Mouse (Mus musculus) embryonic fibroblast, embryonic 13.5 days (primary cell): ENCODE measurements around the gene H2al1c. TPM values are rescaled to one million over a fixed set of nuclear protein-coding genes. Genes with fewer than 3 reads are reported as not detected.
"Not testable (repeated sequence)": the region's sequence is repeated elsewhere in the genome, so short reads cannot be mapped to it uniquely, and the experiment has no call there.

Experiments
- H3K27ac ChIP-seq: 2 replicates; pipeline ENCODE4 v1.5.1; 2012; ENCODE audit warnings: low read length, control low read depth, inconsistent platforms; ENCODE audit not compliant: insufficient read depth
- H3K4me1 ChIP-seq: 2 replicates; pipeline ENCODE4 v1.6.1; 2011; ENCODE audit warnings: low read length; ENCODE audit not compliant: control insufficient read depth, insufficient read depth
- H3K4me3 ChIP-seq: 2 replicates; pipeline ENCODE4 v1.5.1; 2011; ENCODE audit warnings: mild to moderate bottlenecking, control low read depth, low read length; ENCODE audit not compliant: insufficient read depth
- CTCF ChIP-seq: IDR thresholded peaks from 2 replicates; pipeline ENCODE4 v1.5.1; 2011; ENCODE audit warnings: mild to moderate bottlenecking, control low read depth, low read length, moderate library complexity, borderline replicate concordance; ENCODE audit not compliant: insufficient read depth
- POLR2A ChIP-seq: IDR thresholded peaks from 2 replicates; pipeline ENCODE4 v1.6.1; 2011; ENCODE audit warnings: low read depth, mild to moderate bottlenecking, control low read depth, low read length, moderate library complexity
- polyA plus RNA-seq: library from polyadenylated mRNA; stranded (reverse); fragments of >200 nt; gene quantifications from 2 replicates; pipeline ENCODE4 v1.2.4, GENCODE M21; 2011; ENCODE audit warnings: low read depth; ENCODE audit not compliant: missing spikeins, insufficient read length

H2al1c gene
- not detected in 2 replicates for polyA plus RNA-seq

- not testable (repeated sequence) for H3K27ac ChIP-seq, H3K4me1 ChIP-seq, H3K4me3 ChIP-seq
Observed at GRCm38 (mm10) chrX:11305355-11305754, at the start of gene H2al1c. Gene H2al1c (plus strand): TSS chrX:11305655.

GRCm38 (mm10) chrX:11264918-11265317 is 40.5 kb upstream of the H2al1c start:
- no peak for TF ChIP-seq POLR2A
- TF ChIP-seq CTCF = no peak
- no peak overlapping the region for H3K4me3 ChIP-seq
- no peaks in the 10 kb centered on the region; the same call in 1 of the 2 replicates for H3K4me1 ChIP-seq
- no peak overlapping the region for H3K27ac ChIP-seq

DNA sequence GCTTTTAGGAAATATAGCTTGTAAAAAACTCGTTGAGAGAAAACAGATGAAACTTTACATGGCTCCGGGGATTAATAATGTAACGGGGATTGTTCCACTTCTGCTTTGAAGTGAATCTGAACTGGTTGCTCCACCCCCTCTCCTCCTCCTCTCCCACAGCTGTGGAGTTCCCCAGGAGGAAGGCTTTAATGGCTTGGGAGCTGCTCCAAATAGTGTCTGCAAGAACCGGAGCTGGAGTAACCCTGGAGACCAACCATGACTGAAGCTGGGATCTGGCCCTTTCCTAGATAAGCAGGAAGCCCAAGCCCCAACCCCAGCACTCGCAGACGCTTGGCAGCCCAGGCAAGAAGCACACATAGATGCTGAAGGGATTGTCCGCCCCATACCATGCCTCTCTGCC is 37.7 kb upstream of the H2al1c start:
- TF ChIP-seq CTCF = no peak
- TF ChIP-seq POLR2A = no peak
- H3K4me1 ChIP-seq = no peaks in the 10 kb centered on the region; the same call in 1 of the 2 replicates
- no peak overlapping the region for H3K27ac ChIP-seq
- no peak overlapping the region for H3K4me3 ChIP-seq

DNA sequence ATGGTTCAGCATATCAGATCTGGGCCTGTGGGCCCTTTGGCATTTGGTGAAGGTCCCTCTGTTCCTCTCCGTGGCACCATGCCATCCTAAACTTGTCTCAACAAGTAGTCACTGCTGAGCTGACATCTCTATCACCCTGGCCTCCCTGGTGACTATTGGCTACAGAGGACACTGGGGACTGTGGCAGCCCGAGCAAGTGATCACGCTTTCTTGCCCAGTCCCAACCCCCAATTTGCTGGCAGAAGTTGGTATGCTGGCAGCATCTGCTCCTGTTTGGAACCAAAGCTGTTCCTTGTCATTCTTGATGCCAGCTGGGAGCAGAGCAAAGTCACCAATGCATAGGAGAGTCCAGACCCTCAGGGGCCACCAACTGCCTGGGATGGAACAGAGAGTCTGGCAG is 36.4 kb upstream of the H2al1c start:
- Histone ChIP-seq H3K4me3 (no peak overlapping the region), H3K4me1 (no peaks in the 10 kb centered on the region; the same call in 1 of the 2 replicates), H3K27ac (no peak overlapping the region)
- no peak for TF ChIP-seq CTCF
- no peak for TF ChIP-seq POLR2A

DNA sequence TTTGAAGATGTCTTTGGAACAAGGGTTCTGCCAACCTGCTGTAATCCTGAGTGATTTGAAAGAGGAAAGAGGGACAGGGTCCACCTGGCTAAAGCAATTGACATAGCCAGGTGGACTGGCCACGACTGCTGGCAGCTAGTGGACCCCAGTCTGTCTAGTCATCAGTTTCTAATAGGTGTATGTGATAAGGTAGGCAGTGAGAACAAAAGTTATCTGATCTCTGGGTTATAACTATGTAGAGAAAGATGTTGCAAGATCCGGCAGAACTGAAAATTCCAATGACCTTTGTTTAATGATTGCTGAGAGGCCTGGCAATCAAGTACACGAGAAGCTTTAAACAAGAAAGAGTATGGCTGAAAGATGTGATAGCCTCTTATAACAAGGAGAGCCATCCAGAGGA is 32.3 kb upstream of the H2al1c start:
- no peak for TF ChIP-seq CTCF
- TF ChIP-seq POLR2A = no peak
- Histone ChIP-seq H3K4me3 (no peak overlapping the region), H3K4me1 (no peaks in the 10 kb centered on the region), H3K27ac (no peak overlapping the region)

DNA sequence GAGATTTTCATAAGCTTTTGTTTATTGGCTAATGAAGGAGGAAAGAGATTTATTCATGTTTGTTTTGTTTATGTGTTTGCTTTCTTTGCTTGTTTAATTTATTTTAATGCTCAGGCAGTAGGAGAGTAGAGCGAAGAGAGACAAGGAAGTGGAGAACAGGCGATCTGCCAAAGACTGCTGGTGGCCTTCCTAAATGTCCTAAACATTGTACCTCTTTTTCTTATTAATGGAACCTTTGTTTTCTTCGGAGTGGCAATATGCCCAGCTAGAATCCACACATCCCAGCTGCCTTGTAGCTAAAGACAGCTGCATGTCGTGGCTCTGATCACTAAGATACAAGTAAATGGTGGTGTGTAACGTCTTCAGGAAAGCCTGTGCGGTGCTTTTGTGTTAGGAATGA is 28.4 kb upstream of the H2al1c start:
- TF ChIP-seq POLR2A (no peak), CTCF (no peak)
- no peak overlapping the region for H3K4me3 ChIP-seq
- no peak overlapping the region for H3K27ac ChIP-seq
- no peaks in the 10 kb centered on the region for H3K4me1 ChIP-seq

- Histone ChIP-seq H3K4me1 (no peaks in the 10 kb centered on the region), H3K4me3 (no peak overlapping the region), H3K27ac (no peak overlapping the region)
- TF ChIP-seq POLR2A (no peak), CTCF (no peak)
Observed at GRCm38 (mm10) chrX:11280741-11281140, 24.7 kb upstream of the H2al1c start.

- TF ChIP-seq POLR2A = no peak
- no peak for TF ChIP-seq CTCF
- H3K4me1 ChIP-seq = no peaks in the 10 kb centered on the region
- no peak overlapping the region for H3K4me3 ChIP-seq
- no peak overlapping the region for H3K27ac ChIP-seq
Observed at GRCm38 (mm10) chrX:11288306-11288882, 17.1 kb upstream of the H2al1c start.

DNA sequence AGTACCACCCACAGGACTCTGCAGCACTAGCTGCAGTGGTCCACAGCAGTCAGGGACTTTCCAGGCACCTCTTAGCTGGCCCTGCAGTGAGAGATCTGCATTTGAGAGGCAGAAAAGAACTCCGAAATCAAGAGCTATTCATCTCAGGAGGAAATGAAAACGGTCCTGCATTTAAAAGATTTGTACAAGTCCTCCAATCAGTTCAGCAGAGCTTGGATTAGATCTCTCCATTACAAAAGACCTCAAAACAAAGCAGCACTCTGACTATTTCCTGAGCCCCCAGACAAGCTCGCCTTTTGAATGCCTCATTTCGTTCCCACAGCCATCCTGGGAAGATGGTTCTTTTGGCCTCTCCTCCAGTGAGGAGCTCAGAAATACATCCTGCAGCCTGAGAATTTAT is 16.2 kb upstream of the H2al1c start:
- Histone ChIP-seq H3K4me3 (no peak overlapping the region), H3K4me1 (no peaks in the 10 kb centered on the region), H3K27ac (no peak overlapping the region)
- no peak for TF ChIP-seq CTCF
- no peak for TF ChIP-seq POLR2A

DNA sequence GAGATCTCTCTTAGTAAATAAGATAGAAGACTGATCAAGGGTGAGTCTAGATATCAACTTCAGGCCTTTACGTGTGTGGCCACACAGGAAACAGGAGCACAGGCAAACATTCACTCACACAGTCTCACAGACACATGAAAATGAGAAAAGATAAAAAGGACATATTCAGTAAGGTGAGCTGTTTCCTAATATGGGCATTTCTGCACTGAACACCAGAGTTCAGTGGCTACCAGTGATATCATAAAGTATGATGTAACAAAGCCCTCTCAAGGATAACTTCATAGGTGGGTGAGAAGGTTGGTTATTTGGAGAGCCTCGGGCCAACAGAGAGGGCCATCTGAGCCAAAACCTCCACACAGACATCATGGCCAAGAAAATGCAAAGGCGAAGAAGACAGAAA is 6.5 kb upstream of the H2al1c start, which contains the start of gene H2al1a:
Gene H2al1a, plus strand, starts transcription at position 301 of the 400 bp plus-strand sequence.
- not testable (repeated sequence) for H3K27ac ChIP-seq, H3K4me3 ChIP-seq, H3K4me1 ChIP-seq

GRCm38 (mm10) chrX:11302132-11302531 is 3.3 kb upstream of the H2al1c start, which contains the start of gene H2al1b:
Gene H2al1b (plus strand): TSS chrX:11302432.
- not testable (repeated sequence) for H3K27ac ChIP-seq, H3K4me3 ChIP-seq

DNA sequence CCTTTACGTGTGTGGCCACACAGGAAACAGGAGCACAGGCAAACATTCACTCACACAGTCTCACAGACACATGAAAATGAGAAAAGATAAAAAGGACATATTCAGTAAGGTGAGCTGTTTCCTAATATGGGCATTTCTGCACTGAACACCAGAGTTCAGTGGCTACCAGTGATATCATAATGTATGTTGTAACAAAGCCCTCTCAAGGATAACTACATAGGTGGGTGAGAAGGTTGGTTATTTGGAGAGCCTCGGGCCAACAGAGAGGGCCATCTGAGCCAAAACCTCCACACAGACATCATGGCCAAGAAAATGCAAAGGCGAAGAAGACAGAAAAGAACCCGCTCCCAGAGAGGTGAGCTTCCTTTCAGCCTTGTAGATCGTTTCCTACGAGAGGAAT is 3.1 kb downstream of the H2al1c start, which contains the start of gene H2al1d:
Gene H2al1d, plus strand, starts transcription at position 301 of the 400 bp plus-strand sequence.
- not testable (repeated sequence) for H3K4me3 ChIP-seq, H3K4me1 ChIP-seq, H3K27ac ChIP-seq

More at GRCm38 (mm10) chrX:11302132-11302531, 3.3 kb upstream of the H2al1c start, which contains the start of gene H2al1b:
- not testable (repeated sequence) for H3K4me1 ChIP-seq

- not testable (repeated sequence) for H3K4me3 ChIP-seq, H3K4me1 ChIP-seq, H3K27ac ChIP-seq
Observed at GRCm38 (mm10) chrX:11311634-11312033, 6.2 kb downstream of the H2al1c start, which contains the start of gene H2al1e. Gene H2al1e (plus strand): TSS chrX:11311934.

- not testable (repeated sequence) for H3K4me1 ChIP-seq, H3K4me3 ChIP-seq, H3K27ac ChIP-seq
Observed at GRCm38 (mm10) chrX:11314858-11315257, 9.4 kb downstream of the H2al1c start, which contains the start of gene H2al1f. Gene H2al1f (plus strand): TSS chrX:11315158.

- H3K4me3 ChIP-seq, H3K27ac ChIP-seq, H3K4me1 ChIP-seq: not testable (repeated sequence)
Observed at GRCm38 (mm10) chrX:11317956-11318355, 12.5 kb downstream of the H2al1c start, which contains the start of gene H2al1g. Gene H2al1g (plus strand): TSS chrX:11318256.
